Mouse (Mus musculus): ENCODE data around the gene Frk. TPM values are rescaled to one million over a fixed set of nuclear protein-coding genes. Genes with fewer than 3 reads are reported as not detected.
A peak's percentile ranks its signal among the peaks of the same experiment; 100 is the strongest.

Frk gene
- polyA plus RNA-seq, 1 experiment from 2014 or later, result 11.2 TPM

DNA sequence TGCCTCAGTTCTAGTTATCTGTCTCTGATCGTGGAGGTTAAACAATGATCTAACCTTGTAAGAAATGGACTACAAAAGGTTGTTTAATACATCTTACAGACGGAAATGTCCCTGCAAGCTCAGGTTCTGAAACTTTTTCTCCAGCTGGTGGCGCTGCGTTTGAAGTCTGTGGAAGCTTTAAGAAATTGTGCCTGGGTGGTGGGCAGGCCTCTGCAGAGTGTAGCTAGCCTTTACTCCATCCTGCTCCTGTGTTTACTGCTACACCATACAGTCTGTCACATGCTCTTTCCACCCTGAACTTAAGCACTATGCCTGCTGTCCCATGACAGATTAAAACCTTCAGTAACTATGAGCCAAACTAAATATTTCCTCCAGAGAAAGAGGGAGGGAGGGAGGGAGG is 1.9 kb downstream of the Frk start:
- WGBS, result 64% methylated on average over 4 of the region's 4 CpGs
- Histone ChIP-seq H3K9ac (replicated peaks; ENCODE audit: low read length) (no peak overlapping the region), H3K36me3 (replicated peaks; ENCODE audit: control insufficient read depth, insufficient read depth, low read depth, low read length) (no peaks in the 10 kb centered on the region), H3K4me3 (ENCODE audit: low read depth, low read length) (no peak overlapping the region), H3K9me3 (replicated peaks; ENCODE audit: control insufficient read depth, low read length) (no peaks in the 10 kb centered on the region), H3K27me3 (ENCODE audit: control insufficient read depth, insufficient read depth, low read length) (no peaks in the 10 kb centered on the region), H3K4me2 (ENCODE audit: low read depth, low read length) (no peak overlapping the region), H3K4me1 (ENCODE audit: control insufficient read depth, insufficient read depth, low read length) (peaks cover 2% of the 10 kb centered on the region; the same call in 1 of the 2 replicates), H3K27ac (replicated peaks; ENCODE audit: low read depth, low read length) (no peak overlapping the region)
- ATAC-seq (replicated peaks; ENCODE audit: insufficient number of reproducible peaks, low FRiP score, low TSS enrichment, low read depth) (no peak), DNase-seq (ENCODE audit: low spot score) (peak; percentile 51)

DNA sequence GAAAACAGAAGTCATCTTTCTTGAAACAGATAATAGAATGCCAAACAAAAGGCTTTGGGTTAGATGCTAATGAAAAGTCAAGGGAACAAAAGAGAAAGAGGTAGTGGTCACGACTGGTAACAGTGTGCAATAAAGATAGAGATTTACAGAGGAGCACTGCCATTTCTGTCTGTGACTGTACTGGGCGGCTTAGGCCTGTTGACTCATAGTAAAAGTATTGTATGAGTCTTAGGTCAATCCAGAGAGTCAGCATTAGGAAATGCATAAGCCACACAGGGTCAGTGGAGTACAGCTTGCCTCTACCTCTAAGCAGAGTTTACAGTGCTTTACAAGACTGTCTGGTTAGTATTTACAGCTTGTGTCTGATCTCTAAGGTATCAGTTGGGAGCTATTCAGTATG is 24.6 kb downstream of the Frk start:
- Histone ChIP-seq H3K9me3 (replicated peaks; ENCODE audit: control insufficient read depth, low read length) (no peaks in the 10 kb centered on the region), H3K4me1 (ENCODE audit: control insufficient read depth, insufficient read depth, low read length) (no peaks in the 10 kb centered on the region; the same call in 1 of the 2 replicates), H3K27ac (replicated peaks; ENCODE audit: low read depth, low read length) (no peak overlapping the region), H3K36me3 (replicated peaks; ENCODE audit: control insufficient read depth, insufficient read depth, low read depth, low read length) (no peaks in the 10 kb centered on the region), H3K4me3 (ENCODE audit: low read depth, low read length) (no peak overlapping the region), H3K9ac (replicated peaks; ENCODE audit: low read length) (no peak overlapping the region), H3K4me2 (ENCODE audit: low read depth, low read length) (no peak overlapping the region), H3K27me3 (ENCODE audit: control insufficient read depth, insufficient read depth, low read length) (no peaks in the 10 kb centered on the region)
- no peak for DNase-seq (ENCODE audit: low spot score)
- no peak for ATAC-seq (replicated peaks; ENCODE audit: insufficient number of reproducible peaks, low FRiP score, low TSS enrichment, low read depth)
- WGBS, result 75% methylated on average over 2 of the region's 2 CpGs

DNA sequence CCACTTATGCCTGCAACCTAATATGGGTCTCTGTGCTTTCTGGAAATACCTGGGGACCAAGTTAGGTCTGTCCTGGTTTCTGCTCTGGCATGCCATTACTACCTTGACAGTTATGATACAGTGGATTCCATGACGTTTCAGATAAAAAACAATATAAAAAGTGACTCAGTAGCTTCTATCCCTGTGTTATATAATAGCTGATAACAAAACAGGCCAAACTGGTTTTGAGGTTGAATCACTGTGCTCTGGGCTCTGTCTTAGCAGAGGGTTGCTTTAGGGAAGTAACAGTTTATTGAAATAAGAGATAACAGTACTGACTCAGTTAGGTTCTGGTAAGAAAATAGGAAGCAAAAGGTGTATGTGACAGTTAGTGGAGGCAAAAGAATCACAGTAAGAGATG is 25.4 kb downstream of the Frk start:
- Histone ChIP-seq H3K9ac (replicated peaks; ENCODE audit: low read length) (no peak overlapping the region), H3K4me3 (ENCODE audit: low read depth, low read length) (no peak overlapping the region), H3K4me2 (ENCODE audit: low read depth, low read length) (no peak overlapping the region), H3K27ac (replicated peaks; ENCODE audit: low read depth, low read length) (no peak overlapping the region), H3K4me1 (ENCODE audit: control insufficient read depth, insufficient read depth, low read length) (no peaks in the 10 kb centered on the region; the same call in 1 of the 2 replicates), H3K9me3 (replicated peaks; ENCODE audit: control insufficient read depth, low read length) (no peaks in the 10 kb centered on the region), H3K36me3 (replicated peaks; ENCODE audit: control insufficient read depth, insufficient read depth, low read depth, low read length) (no peaks in the 10 kb centered on the region), H3K27me3 (ENCODE audit: control insufficient read depth, insufficient read depth, low read length) (no peaks in the 10 kb centered on the region)
- 56% methylated on average over 1 of the region's 1 CpGs for whole genome bisulfite sequencing
- ATAC-seq (replicated peaks; ENCODE audit: insufficient number of reproducible peaks, low FRiP score, low TSS enrichment, low read depth) (no peak), DNase-seq (ENCODE audit: low spot score) (no peak)

DNA sequence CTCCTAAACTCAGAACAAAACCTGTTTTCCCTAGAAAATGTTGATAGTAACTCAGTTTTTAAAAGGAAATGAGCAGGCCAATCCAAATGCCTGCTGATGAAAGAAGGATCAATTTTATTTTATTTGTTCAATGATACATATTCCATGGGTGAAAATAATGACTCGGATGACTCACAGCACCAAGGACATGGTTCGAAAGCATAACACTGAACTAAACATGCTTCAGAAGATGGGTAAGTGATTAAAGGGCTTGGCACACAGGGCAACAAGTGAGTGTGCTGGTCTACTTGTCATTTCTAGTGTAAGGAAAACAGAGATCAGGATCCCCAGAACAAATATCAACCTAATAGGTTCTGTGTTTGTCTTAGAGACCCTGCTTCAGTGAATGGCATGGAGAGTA is 26.1 kb downstream of the Frk start:
- no peak for ATAC-seq (replicated peaks; ENCODE audit: insufficient number of reproducible peaks, low FRiP score, low TSS enrichment, low read depth)
- Histone ChIP-seq H3K9me3 (replicated peaks; ENCODE audit: control insufficient read depth, low read length) (no peaks in the 10 kb centered on the region), H3K27me3 (ENCODE audit: control insufficient read depth, insufficient read depth, low read length) (no peaks in the 10 kb centered on the region), H3K4me1 (ENCODE audit: control insufficient read depth, insufficient read depth, low read length) (no peaks in the 10 kb centered on the region; the same call in 1 of the 2 replicates), H3K4me2 (ENCODE audit: low read depth, low read length) (no peak overlapping the region), H3K4me3 (ENCODE audit: low read depth, low read length) (no peak overlapping the region), H3K9ac (replicated peaks; ENCODE audit: low read length) (no peak overlapping the region), H3K36me3 (replicated peaks; ENCODE audit: control insufficient read depth, insufficient read depth, low read depth, low read length) (no peaks in the 10 kb centered on the region), H3K27ac (replicated peaks; ENCODE audit: low read depth, low read length) (no peak overlapping the region)
- no peak for DNase-seq (ENCODE audit: low spot score)
- 97% methylated on average over 2 of the region's 2 CpGs for WGBS

DNA sequence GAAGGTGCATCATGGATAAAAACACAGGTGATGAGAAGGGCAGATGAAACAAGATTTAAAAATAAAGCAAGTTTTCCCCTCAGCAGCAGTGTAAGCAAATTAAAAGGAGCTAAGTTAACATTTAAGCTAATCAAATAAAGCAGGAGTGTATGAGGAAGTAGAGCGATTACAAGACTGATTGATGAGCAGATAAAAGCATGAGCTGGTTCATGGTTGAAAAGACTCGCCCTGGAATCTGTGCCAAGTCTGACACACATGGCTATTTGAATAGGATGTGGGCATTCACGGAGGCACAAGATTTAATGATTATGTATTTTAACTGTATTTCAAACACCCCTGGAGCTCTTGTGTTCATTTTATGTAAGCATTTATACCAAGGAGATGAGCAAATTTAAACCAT is 28.0 kb downstream of the Frk start:
- Histone ChIP-seq H3K9ac (replicated peaks; ENCODE audit: low read length) (no peak overlapping the region), H3K27me3 (ENCODE audit: control insufficient read depth, insufficient read depth, low read length) (no peaks in the 10 kb centered on the region), H3K36me3 (replicated peaks; ENCODE audit: control insufficient read depth, insufficient read depth, low read depth, low read length) (no peaks in the 10 kb centered on the region), H3K4me3 (ENCODE audit: low read depth, low read length) (no peak overlapping the region), H3K4me1 (ENCODE audit: control insufficient read depth, insufficient read depth, low read length) (no peaks in the 10 kb centered on the region; the same call in 1 of the 2 replicates), H3K4me2 (ENCODE audit: low read depth, low read length) (no peak overlapping the region), H3K9me3 (replicated peaks; ENCODE audit: control insufficient read depth, low read length) (no peaks in the 10 kb centered on the region), H3K27ac (replicated peaks; ENCODE audit: low read depth, low read length) (no peak overlapping the region)
- 82% methylated on average over 3 of the region's 3 CpGs for WGBS
- no peak for DNase-seq (ENCODE audit: low spot score)
- no peak for ATAC-seq (replicated peaks; ENCODE audit: insufficient number of reproducible peaks, low FRiP score, low TSS enrichment, low read depth)

DNA sequence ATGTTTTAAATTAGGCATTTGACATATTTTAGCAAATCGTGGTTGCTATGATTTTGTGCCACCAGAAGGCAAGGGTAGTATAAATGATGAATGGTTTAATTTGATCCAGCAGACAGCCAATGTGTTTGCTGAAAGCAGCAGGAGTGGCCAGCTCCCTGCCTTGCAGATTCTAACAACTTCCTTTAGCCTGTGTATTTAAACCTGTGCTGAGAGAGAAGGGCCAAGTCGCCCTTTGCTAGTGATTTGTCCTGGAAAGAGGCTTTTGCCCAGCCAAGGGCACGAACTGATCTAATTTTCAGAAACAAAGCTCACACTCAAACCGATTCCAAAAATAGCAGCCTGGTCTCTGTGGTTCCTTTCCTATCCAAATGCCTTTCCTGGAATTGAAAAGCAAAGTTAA is 29.4 kb downstream of the Frk start:
- no peak overlapping the region; the same call in 1 of the 2 replicates for H3K9ac ChIP-seq (replicated peaks; ENCODE audit: low read length)
- no peaks in the 10 kb centered on the region for H3K36me3 ChIP-seq (replicated peaks; ENCODE audit: control insufficient read depth, insufficient read depth, low read depth, low read length)
- WGBS, result 43% methylated on average over 4 of the region's 4 CpGs
- H3K4me2 ChIP-seq (ENCODE audit: low read depth, low read length), result no peak overlapping the region
- DNase-seq (ENCODE audit: low spot score) (no peak), ATAC-seq (replicated peaks; ENCODE audit: insufficient number of reproducible peaks, low FRiP score, low TSS enrichment, low read depth) (no peak)
- no peaks in the 10 kb centered on the region; the same call in 1 of the 2 replicates for H3K4me1 ChIP-seq (ENCODE audit: control insufficient read depth, insufficient read depth, low read length)
- no peaks in the 10 kb centered on the region for H3K9me3 ChIP-seq (replicated peaks; ENCODE audit: control insufficient read depth, low read length)
- no peak overlapping the region for H3K4me3 ChIP-seq (ENCODE audit: low read depth, low read length)
- H3K27me3 ChIP-seq (ENCODE audit: control insufficient read depth, insufficient read depth, low read length), result no peaks in the 10 kb centered on the region
- H3K27ac ChIP-seq (replicated peaks; ENCODE audit: low read depth, low read length), result no peak overlapping the region

DNA sequence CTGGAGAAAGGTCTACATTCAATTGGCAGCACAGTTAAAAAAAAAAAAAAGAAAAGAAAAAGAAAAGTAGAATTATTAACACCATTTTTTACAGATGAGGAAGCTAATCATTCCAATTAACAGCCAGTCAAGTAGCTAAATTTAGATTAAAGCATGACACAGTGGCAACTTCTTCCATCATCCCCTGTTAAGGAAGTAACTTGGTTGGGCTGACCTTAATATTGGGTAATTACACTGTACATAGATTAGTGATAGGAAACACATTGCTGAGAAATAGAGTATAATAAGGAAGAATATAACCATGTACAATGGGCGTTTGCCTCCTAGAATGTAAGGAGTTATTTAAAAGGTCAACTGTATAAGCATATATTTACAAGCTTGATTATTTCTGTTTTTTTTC is 42.4 kb downstream of the Frk start:
- ATAC-seq (replicated peaks; ENCODE audit: insufficient number of reproducible peaks, low FRiP score, low TSS enrichment, low read depth) (no peak), DNase-seq (ENCODE audit: low spot score) (no peak)
- no peaks in the 10 kb centered on the region for H3K4me1 ChIP-seq (ENCODE audit: control insufficient read depth, insufficient read depth, low read length)
- H3K27me3 ChIP-seq (ENCODE audit: control insufficient read depth, insufficient read depth, low read length), result no peaks in the 10 kb centered on the region
- no peak overlapping the region for H3K9ac ChIP-seq (replicated peaks; ENCODE audit: low read length)
- no peak overlapping the region for H3K27ac ChIP-seq (replicated peaks; ENCODE audit: low read depth, low read length)
- no peaks in the 10 kb centered on the region for H3K9me3 ChIP-seq (replicated peaks; ENCODE audit: control insufficient read depth, low read length)
- no peak overlapping the region for H3K4me2 ChIP-seq (ENCODE audit: low read depth, low read length)
- H3K4me3 ChIP-seq (ENCODE audit: low read depth, low read length), result no peak overlapping the region
- 89% methylated on average over 1 of the region's 1 CpGs for WGBS
- no peaks in the 10 kb centered on the region for H3K36me3 ChIP-seq (replicated peaks; ENCODE audit: control insufficient read depth, insufficient read depth, low read depth, low read length)

DNA sequence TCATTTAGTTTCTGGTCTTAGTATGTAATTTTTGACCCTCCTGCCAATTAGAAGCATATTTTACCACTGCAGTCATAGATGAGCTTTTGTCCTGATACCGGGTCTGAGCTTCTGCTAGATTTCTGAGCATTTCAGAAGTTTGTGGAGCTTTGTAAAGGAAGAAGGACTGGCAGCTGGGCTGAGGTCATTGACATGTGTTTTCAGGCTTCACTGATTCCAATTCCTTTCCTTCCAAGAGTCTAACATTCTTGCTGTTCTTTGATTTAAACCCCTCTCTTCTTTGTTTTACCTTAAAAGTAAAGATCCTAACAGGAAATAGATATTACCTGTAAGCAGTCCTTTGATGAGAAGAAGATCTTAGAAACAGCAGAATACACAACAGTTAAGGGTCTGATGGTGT is 48.6 kb downstream of the Frk start:
- no peak overlapping the region for H3K4me3 ChIP-seq (ENCODE audit: low read depth, low read length)
- H3K27ac ChIP-seq (replicated peaks; ENCODE audit: low read depth, low read length), result no peak overlapping the region
- no peak overlapping the region for H3K4me2 ChIP-seq (ENCODE audit: low read depth, low read length)
- H3K36me3 ChIP-seq (replicated peaks; ENCODE audit: control insufficient read depth, insufficient read depth, low read depth, low read length), result no peaks in the 10 kb centered on the region
- H3K27me3 ChIP-seq (ENCODE audit: control insufficient read depth, insufficient read depth, low read length), result no peaks in the 10 kb centered on the region
- no peak overlapping the region for H3K9ac ChIP-seq (replicated peaks; ENCODE audit: low read length)
- H3K4me1 ChIP-seq (ENCODE audit: control insufficient read depth, insufficient read depth, low read length), result no peaks in the 10 kb centered on the region
- H3K9me3 ChIP-seq (replicated peaks; ENCODE audit: control insufficient read depth, low read length), result no peaks in the 10 kb centered on the region
- WGBS, result 53% methylated on average over 1 of the region's 1 CpGs
- DNase-seq (ENCODE audit: low spot score), result no peak
- no peak for ATAC-seq (replicated peaks; ENCODE audit: insufficient number of reproducible peaks, low FRiP score, low TSS enrichment, low read depth)
